ENCODE assay signal across 13 mouse cellular contexts in the genomic region with DNA sequence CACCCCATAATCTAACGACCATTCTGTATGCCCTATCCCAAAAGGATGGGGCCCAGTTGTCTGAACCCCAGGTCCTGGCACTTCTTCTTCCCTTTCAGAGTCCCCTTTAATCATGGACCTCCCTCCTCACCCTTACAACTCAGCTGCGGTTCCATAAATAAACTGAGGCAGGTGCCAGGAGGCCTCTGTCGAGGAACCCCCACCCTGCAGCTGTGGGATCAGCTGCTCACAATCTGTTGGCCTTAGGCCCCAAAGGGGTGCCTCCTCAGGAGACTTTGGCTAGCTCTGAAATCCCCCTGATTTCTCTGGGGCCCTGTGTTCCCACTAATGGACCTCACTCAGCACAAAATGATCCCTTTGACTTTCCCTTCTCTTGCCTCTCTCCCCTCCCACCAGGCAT. TPM values are rescaled to one million over a fixed set of nuclear protein-coding genes. Genes with fewer than 3 reads are reported as not detected.
A peak's percentile ranks its signal among the peaks of the same experiment; 100 is the strongest.
DNase-seq lines count a peak whose midpoint lies in the region; ATAC-seq lines count a peak whose summit lies in the region.
"Had no signal": no experiment of that assay in that cellular context is flagged by ENCODE, and none has a peak within 500 bp of the region (broad histone marks: within the 10 kb centered on the region; RNA-seq: fewer than 3 reads in every experiment).

No protein-coding gene starts in this region.

- no peak for DNase-seq in heart, postnatal 10 days
- no peak for DNase-seq in lung, postnatal 4 days
- no peak for DNase-seq in cerebellum, adult 9-10 months
- no peak for DNase-seq in right cerebral cortex, adult 18-20 months
- DNase-seq: cerebellum, postnatal 36 days; thymus, adult 2 months had no signal

- peaks cover 12% of the 10 kb centered on the region for H3K27me3 ChIP-seq in heart, embryonic 13.5 days (replicated peaks)
- peaks cover 5% of the 10 kb centered on the region for H3K27me3 ChIP-seq in lung, embryonic 16.5 days (ENCODE audit: control insufficient read depth, insufficient read depth, low read depth, low read length)
- peaks cover 10% of the 10 kb centered on the region for H3K27me3 ChIP-seq in embryonic facial prominence, embryonic 15.5 days
- H3K27me3 ChIP-seq in neural tube, embryonic 13.5 days, result peaks cover 9% of the 10 kb centered on the region

- H3K4me2 ChIP-seq in heart, embryonic 13.5 days, result peak overlapping the region; percentile 56; the same call in 1 of the 2 replicates
- H3K4me2 ChIP-seq in lung, embryonic 16.5 days (ENCODE audit: low read depth, low read length), result no peak overlapping the region
- H3K4me2 ChIP-seq in embryonic facial prominence, embryonic 15.5 days (replicated peaks), result no peak overlapping the region
- no peak overlapping the region for H3K4me2 ChIP-seq in neural tube, embryonic 13.5 days

- ATAC-seq in heart, embryonic 13.5 days (ENCODE audit: extremely low read depth, insufficient number of reproducible peaks, low FRiP score, low TSS enrichment), result no peak
- ATAC-seq in lung, embryonic 16.5 days (ENCODE audit: low read depth), result no peak
- ATAC-seq in embryonic facial prominence, embryonic 15.5 days (ENCODE audit: insufficient number of reproducible peaks, low FRiP score, low TSS enrichment, low read depth), result no peak
- ATAC-seq in neural tube, embryonic 13.5 days (ENCODE audit: low read depth), result no peak

- H3K36me3 ChIP-seq in heart, embryonic 13.5 days, result no peaks in the 10 kb centered on the region
- H3K36me3 ChIP-seq in lung, embryonic 16.5 days (ENCODE audit: control insufficient read depth, insufficient read depth, low read length), result no peaks in the 10 kb centered on the region
- H3K36me3 ChIP-seq in embryonic facial prominence, embryonic 15.5 days, result no peaks in the 10 kb centered on the region
- no peaks in the 10 kb centered on the region for H3K36me3 ChIP-seq in neural tube, embryonic 13.5 days

- peaks cover 83% of the 10 kb centered on the region for H3K4me1 ChIP-seq in heart, embryonic 13.5 days
- H3K4me1 ChIP-seq in lung, embryonic 16.5 days (replicated peaks; ENCODE audit: control insufficient read depth, insufficient read depth, low read length), result peaks cover 67% of the 10 kb centered on the region
- H3K4me1 ChIP-seq in embryonic facial prominence, embryonic 15.5 days, result peaks cover 63% of the 10 kb centered on the region
- H3K4me1 ChIP-seq in neural tube, embryonic 13.5 days (replicated peaks), result peaks cover 90% of the 10 kb centered on the region

- H3K4me3 ChIP-seq in heart, embryonic 13.5 days, result no peak overlapping the region
- no peak overlapping the region for H3K4me3 ChIP-seq in lung, embryonic 16.5 days (ENCODE audit: low read length)
- H3K4me3 ChIP-seq in embryonic facial prominence, embryonic 15.5 days (replicated peaks), result no peak overlapping the region
- H3K4me3 ChIP-seq in neural tube, embryonic 13.5 days, result no peak overlapping the region

- 32% methylated on average over 3 of the region's 3 CpGs for WGBS in heart, embryonic 13.5 days
- WGBS in lung, embryonic 16.5 days, result 25% methylated on average over 3 of the region's 3 CpGs
- WGBS in embryonic facial prominence, embryonic 15.5 days, result 36% methylated on average over 3 of the region's 3 CpGs
- 23% methylated on average over 3 of the region's 3 CpGs for WGBS in neural tube, embryonic 13.5 days

- intact Hi-C loops in heart, postnatal 10 days (cut with DNase I), result no loop called here

- no peaks in the 10 kb centered on the region for H3K9me3 ChIP-seq in heart, embryonic 13.5 days
- no peaks in the 10 kb centered on the region for H3K9me3 ChIP-seq in lung, embryonic 16.5 days (ENCODE audit: control insufficient read depth, low read length)
- H3K9me3 ChIP-seq in embryonic facial prominence, embryonic 15.5 days (replicated peaks), result no peaks in the 10 kb centered on the region
- no peaks in the 10 kb centered on the region for H3K9me3 ChIP-seq in neural tube, embryonic 13.5 days

- H3K27ac ChIP-seq in heart, embryonic 13.5 days (replicated peaks), result peak overlapping the region; percentile 98
- peak overlapping the region; percentile 98 for H3K27ac ChIP-seq in lung, embryonic 16.5 days (ENCODE audit: low read length)
- peak overlapping the region; percentile 87 for H3K27ac ChIP-seq in embryonic facial prominence, embryonic 15.5 days (replicated peaks)
- H3K27ac ChIP-seq in neural tube, embryonic 13.5 days (replicated peaks), result peak overlapping the region; percentile 81; the same call in 1 of the 2 replicates

- peak overlapping the region; percentile 76 for H3K9ac ChIP-seq in heart, embryonic 13.5 days
- peak overlapping the region; percentile 44; the same call in 1 of the 2 replicates for H3K9ac ChIP-seq in lung, embryonic 16.5 days (ENCODE audit: low read length)
- no peak overlapping the region for H3K9ac ChIP-seq in embryonic facial prominence, embryonic 15.5 days
- H3K9ac ChIP-seq in neural tube, embryonic 13.5 days, result peak overlapping the region; percentile 45; the same call in 1 of the 2 replicates

RNA-seq across cellular contexts. Expression of a gene that starts 13.2 kb away (rescaled TPM):
- 18.7 and 18.9 TPM in 2 replicates for polyA plus RNA-seq in heart, embryonic 13.5 days (2015; fragmentation: Nextera tagmentation; extraction: Ambion mirVana)
- 10 to 100 TPM; 56.4 to 62.4 TPM for total RNA-seq in heart, postnatal 10 days (2021)
- 15.5 and 15.6 TPM in 2 replicates for polyA plus RNA-seq in lung, embryonic 16.5 days (2015; fragmentation: Nextera tagmentation; extraction: Ambion mirVana)
- polyA plus RNA-seq in embryonic facial prominence, embryonic 15.5 days (2015; fragmentation: Nextera tagmentation; extraction: Ambion mirVana), result 41.9 and 57.3 TPM in 2 replicates
- polyA plus RNA-seq in neural tube, embryonic 13.5 days (2015; fragmentation: Nextera tagmentation; extraction: Ambion mirVana), result 44.1 and 47.1 TPM in 2 replicates

RNA-seq across cellular contexts. Expression of a gene that starts 15.9 kb away (rescaled TPM):
- polyA plus RNA-seq in heart, embryonic 13.5 days (2015; fragmentation: Nextera tagmentation; extraction: Ambion mirVana), result 0.07 TPM in 1 of 2 replicates, not detected in the other
- total RNA-seq in heart, postnatal 10 days (2021), result under 1 TPM in 1 of 2 experiments, not detected in 1; 0.17 TPM
- 0.44 and 0.54 TPM in 2 replicates for polyA plus RNA-seq in lung, embryonic 16.5 days (2015; fragmentation: Nextera tagmentation; extraction: Ambion mirVana)
- polyA plus RNA-seq in embryonic facial prominence, embryonic 15.5 days (2015; fragmentation: Nextera tagmentation; extraction: Ambion mirVana), result 0.38 and 0.61 TPM in 2 replicates
- 37.8 and 41.3 TPM in 2 replicates for polyA plus RNA-seq in neural tube, embryonic 13.5 days (2015; fragmentation: Nextera tagmentation; extraction: Ambion mirVana)
- total RNA-seq: megakaryocyte progenitor cell, adult 5-6 weeks had no signal

RNA-seq across cellular contexts. Expression of a gene that starts 35.6 kb away (rescaled TPM):
- polyA plus RNA-seq in heart, embryonic 13.5 days (2015; fragmentation: Nextera tagmentation; extraction: Ambion mirVana), result 6.2 and 8.4 TPM in 2 replicates
- total RNA-seq in heart, postnatal 10 days (2021), result under 1 TPM; 0.57 to 0.81 TPM
- 4.7 and 4.9 TPM in 2 replicates for polyA plus RNA-seq in lung, embryonic 16.5 days (2015; fragmentation: Nextera tagmentation; extraction: Ambion mirVana)
- 200 and 206 TPM in 2 replicates for polyA plus RNA-seq in embryonic facial prominence, embryonic 15.5 days (2015; fragmentation: Nextera tagmentation; extraction: Ambion mirVana)
- polyA plus RNA-seq in neural tube, embryonic 13.5 days (2015; fragmentation: Nextera tagmentation; extraction: Ambion mirVana), result 193 and 205 TPM in 2 replicates
- total RNA-seq: megakaryocyte progenitor cell, adult 5-6 weeks had no signal
- polyA plus RNA-seq: large intestine, adult 2 months had no signal

RNA-seq across cellular contexts. Expression of a gene that starts 43.3 kb away (rescaled TPM):
- polyA plus RNA-seq in heart, embryonic 13.5 days (2015; fragmentation: Nextera tagmentation; extraction: Ambion mirVana), result not detected in 2 replicates
- not detected for total RNA-seq in heart, postnatal 10 days (2021)
- 0.10 and 0.28 TPM in 2 replicates for polyA plus RNA-seq in lung, embryonic 16.5 days (2015; fragmentation: Nextera tagmentation; extraction: Ambion mirVana)
- polyA plus RNA-seq in embryonic facial prominence, embryonic 15.5 days (2015; fragmentation: Nextera tagmentation; extraction: Ambion mirVana), result 0.31 and 0.35 TPM in 2 replicates
- polyA plus RNA-seq in neural tube, embryonic 13.5 days (2015; fragmentation: Nextera tagmentation; extraction: Ambion mirVana), result 0.36 and 0.40 TPM in 2 replicates
- total RNA-seq: megakaryocyte progenitor cell, adult 5-6 weeks had no signal
- polyA plus RNA-seq: gonadal fat pad, adult 2 months; large intestine, adult 2 months had no signal

RNA-seq across cellular contexts. Expression of a gene that starts 53.6 kb away (rescaled TPM):
- polyA plus RNA-seq in heart, embryonic 13.5 days (2015; fragmentation: Nextera tagmentation; extraction: Ambion mirVana), result 13.4 and 16.0 TPM in 2 replicates
- 1 to 10 TPM; 6.8 to 7.0 TPM for total RNA-seq in heart, postnatal 10 days (2021)
- polyA plus RNA-seq in lung, embryonic 16.5 days (2015; fragmentation: Nextera tagmentation; extraction: Ambion mirVana), result 20.2 and 20.6 TPM in 2 replicates
- polyA plus RNA-seq in embryonic facial prominence, embryonic 15.5 days (2015; fragmentation: Nextera tagmentation; extraction: Ambion mirVana), result 19.8 and 22.4 TPM in 2 replicates
- polyA plus RNA-seq in neural tube, embryonic 13.5 days (2015; fragmentation: Nextera tagmentation; extraction: Ambion mirVana), result 20.1 and 22.2 TPM in 2 replicates

Comparison
In these comparisons a context has a peak if more than half of its experiments do, and no peak if none do; other contexts are left out.
1. RNA of a gene that starts 15.9 kb away (polyA plus RNA-seq): 37.8 to 41.3 TPM in neural tube, embryonic 13.5 days; 0.38 to 0.61 TPM in embryonic facial prominence, embryonic 15.5 days, 0.44 to 0.54 TPM in lung, embryonic 16.5 days and 0.07 TPM in heart, embryonic 13.5 days; every median in the first group is over 10 times any median in the second.
2. RNA of a gene that starts 35.6 kb away (polyA plus RNA-seq): 200 to 206 TPM in embryonic facial prominence, embryonic 15.5 days and 193 to 205 TPM in neural tube, embryonic 13.5 days; 6.2 to 8.4 TPM in heart, embryonic 13.5 days and 4.7 to 4.9 TPM in lung, embryonic 16.5 days; every median in the first group is over 10 times any median in the second.
3. Peak in every context shown above with its lines, with median percentiles within 50 percentile points of each other: H3K27ac ChIP-seq.